Mouse (Mus musculus): Measurements from ENCODE around the gene 2510039O18Rik. TPM values are rescaled to one million over a fixed set of nuclear protein-coding genes. Genes with fewer than 3 reads are reported as not detected.

Gene 2510039O18Rik
- polyA plus RNA-seq (2016; fragmentation: Nextera tagmentation; extraction: Ambion mirVana): 13.3 and 13.5 TPM in 2 replicates

DNA sequence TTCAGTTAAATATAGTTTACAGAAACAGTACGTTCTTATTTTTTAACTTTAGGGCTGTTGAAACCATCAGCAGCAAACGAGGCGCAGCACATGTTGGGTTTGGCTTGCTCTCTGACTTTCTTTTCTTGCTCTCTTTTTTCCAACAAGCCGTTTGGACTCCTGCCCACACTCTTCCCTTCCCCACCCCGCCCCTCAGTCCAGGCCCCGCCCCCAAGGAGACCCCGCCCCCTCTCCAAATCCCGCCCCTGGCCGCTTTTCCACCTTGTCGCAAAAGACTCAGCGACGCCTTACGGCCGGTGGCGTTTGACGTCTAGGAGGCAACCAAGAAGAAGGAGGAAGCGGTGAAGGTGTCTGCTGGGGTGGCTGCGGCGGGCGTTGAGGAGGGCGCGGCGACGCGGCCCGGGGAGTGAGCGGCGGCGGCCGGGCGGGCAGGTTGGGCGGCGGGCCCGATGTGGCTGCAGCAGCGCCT lies at the start of gene 2510039O18Rik:
TSS of gene 2510039O18Rik (plus strand) at position 320 of the 469 bp plus-strand sequence.
- DNase-seq (ENCODE audit: low spot score): peak; percentile 95
- Histone ChIP-seq H3K4me3 (peak within 1 kb of the TSS; percentile 97), H3K27ac (peak within 1 kb of the TSS; percentile 83), H3K27me3 (ENCODE audit: low read depth, poor library complexity, severe bottlenecking) (no peaks in the 10 kb centered on the region), H3K4me1 (peaks cover 65% of the 10 kb centered on the region), H3K36me3 (peaks cover 26% of the 10 kb centered on the region), H3K9me3 (replicated peaks) (no peaks in the 10 kb centered on the region)
- WGBS: 2% methylated on average over 35 of the region's 35 CpGs

DNA sequence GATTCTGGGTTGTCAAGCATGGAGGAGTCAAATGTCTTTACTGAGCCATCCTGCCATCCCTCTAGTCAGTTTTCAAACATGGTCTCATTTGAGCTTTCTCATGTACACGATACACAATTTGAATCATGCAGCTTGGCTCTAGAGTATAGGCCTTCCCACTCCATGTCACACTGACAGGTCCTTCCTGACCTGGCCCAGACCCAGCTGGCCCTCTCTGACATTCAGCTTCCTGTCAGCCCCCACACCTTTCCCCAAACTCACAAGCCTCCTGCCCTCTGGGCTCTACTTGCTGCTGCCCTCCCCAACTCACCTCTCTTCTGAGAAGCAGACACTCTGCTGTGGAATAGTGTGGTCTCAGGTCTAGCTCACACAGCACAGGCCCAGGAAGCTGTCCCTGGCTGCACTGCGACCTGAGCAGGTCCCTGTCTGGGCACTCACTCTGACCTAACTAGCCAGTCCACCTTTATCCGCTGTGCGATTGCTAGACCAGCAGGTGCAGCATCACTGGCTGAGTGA lies 44.8 kb upstream of the 2510039O18Rik start:
- no peak for DNase-seq (ENCODE audit: low spot score)
- Histone ChIP-seq H3K36me3 (peaks cover 99% of the 10 kb centered on the region), H3K4me3 (no peak overlapping the region), H3K27me3 (ENCODE audit: low read depth, poor library complexity, severe bottlenecking) (no peaks in the 10 kb centered on the region), H3K4me1 (no peaks in the 10 kb centered on the region), H3K27ac (no peak overlapping the region), H3K9me3 (replicated peaks) (no peaks in the 10 kb centered on the region)
- WGBS: 91% methylated on average over 4 of the region's 4 CpGs

DNA sequence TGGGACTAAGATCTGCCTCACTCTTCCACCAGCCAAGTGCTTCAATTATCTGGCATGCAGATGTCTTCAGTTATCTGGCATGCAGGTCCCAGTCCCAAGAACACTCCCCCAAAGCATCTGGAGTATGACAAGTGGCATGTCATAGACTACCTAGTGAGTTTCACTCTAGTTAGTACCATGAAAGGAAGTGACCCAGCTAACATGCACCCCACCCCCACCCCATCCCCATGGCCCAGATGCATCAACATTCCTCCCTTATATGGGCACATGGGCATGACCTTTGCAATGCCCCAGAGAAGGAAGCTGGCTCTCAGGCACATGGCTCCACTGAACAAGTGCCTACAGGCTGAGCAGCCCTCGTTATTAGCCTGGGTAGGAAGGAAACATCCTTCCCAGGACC lies 44.3 kb upstream of the 2510039O18Rik start:
- H3K27me3 ChIP-seq (ENCODE audit: low read depth, poor library complexity, severe bottlenecking): no peaks in the 10 kb centered on the region
- no peak overlapping the region for H3K4me3 ChIP-seq
- H3K9me3 ChIP-seq (replicated peaks): no peaks in the 10 kb centered on the region
- DNase-seq (ENCODE audit: low spot score): no peak
- no peak overlapping the region for H3K27ac ChIP-seq
- H3K4me1 ChIP-seq: no peaks in the 10 kb centered on the region
- H3K36me3 ChIP-seq: peaks cover 95% of the 10 kb centered on the region
- 60% methylated on average over 1 of the region's 1 CpGs for WGBS

DNA sequence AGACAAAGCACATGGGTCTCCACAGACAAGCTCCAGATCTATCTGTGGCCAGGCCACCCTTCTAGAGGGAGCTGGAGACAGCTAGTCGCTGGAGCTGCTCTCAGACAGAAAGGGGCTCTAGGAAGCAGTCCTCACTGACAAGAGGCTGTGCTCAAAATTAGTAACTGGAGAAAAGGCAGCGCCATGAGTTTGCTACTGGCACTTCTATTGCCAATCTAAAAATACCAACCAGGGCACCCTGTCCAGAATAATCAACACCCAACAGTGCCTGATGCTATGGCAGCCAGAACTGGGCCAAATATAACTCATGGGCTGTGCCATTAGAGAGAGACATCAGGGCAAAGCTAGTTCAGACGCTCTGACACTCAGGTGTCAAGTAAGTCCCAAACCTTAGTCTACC lies 43.3 kb upstream of the 2510039O18Rik start:
- H3K36me3 ChIP-seq: peaks cover 93% of the 10 kb centered on the region
- no peaks in the 10 kb centered on the region for H3K9me3 ChIP-seq (replicated peaks)
- 82% methylated on average over 3 of the region's 3 CpGs for WGBS
- no peak overlapping the region for H3K27ac ChIP-seq
- H3K27me3 ChIP-seq (ENCODE audit: low read depth, poor library complexity, severe bottlenecking): no peaks in the 10 kb centered on the region
- no peak overlapping the region for H3K4me3 ChIP-seq
- no peak for DNase-seq (ENCODE audit: low spot score)
- no peaks in the 10 kb centered on the region for H3K4me1 ChIP-seq

GRCm38 (mm10) chr4:147900452-147900851 lies 40.2 kb upstream of the 2510039O18Rik start:
- peaks cover 11% of the 10 kb centered on the region for H3K4me1 ChIP-seq
- no peaks in the 10 kb centered on the region for H3K27me3 ChIP-seq (ENCODE audit: low read depth, poor library complexity, severe bottlenecking)
- 88% methylated on average over 7 of the region's 7 CpGs for WGBS
- H3K4me3 ChIP-seq: no peak overlapping the region
- H3K9me3 ChIP-seq (replicated peaks): no peaks in the 10 kb centered on the region
- peaks cover 72% of the 10 kb centered on the region for H3K36me3 ChIP-seq
- DNase-seq (ENCODE audit: low spot score): no peak
- no peak overlapping the region for H3K27ac ChIP-seq

- Histone ChIP-seq H3K36me3 (peaks cover 47% of the 10 kb centered on the region), H3K27ac (no peak overlapping the region), H3K4me3 (peak overlapping the region; percentile 95; the same call in 1 of the 2 replicates), H3K9me3 (replicated peaks) (no peaks in the 10 kb centered on the region), H3K27me3 (ENCODE audit: low read depth, poor library complexity, severe bottlenecking) (no peaks in the 10 kb centered on the region), H3K4me1 (peaks cover 11% of the 10 kb centered on the region)
- WGBS: 94% methylated on average over 12 of the region's 12 CpGs
- no peak for DNase-seq (ENCODE audit: low spot score)
Observed at GRCm38 (mm10) chr4:147902906-147903500, 37.7 kb upstream of the 2510039O18Rik start.

DNA sequence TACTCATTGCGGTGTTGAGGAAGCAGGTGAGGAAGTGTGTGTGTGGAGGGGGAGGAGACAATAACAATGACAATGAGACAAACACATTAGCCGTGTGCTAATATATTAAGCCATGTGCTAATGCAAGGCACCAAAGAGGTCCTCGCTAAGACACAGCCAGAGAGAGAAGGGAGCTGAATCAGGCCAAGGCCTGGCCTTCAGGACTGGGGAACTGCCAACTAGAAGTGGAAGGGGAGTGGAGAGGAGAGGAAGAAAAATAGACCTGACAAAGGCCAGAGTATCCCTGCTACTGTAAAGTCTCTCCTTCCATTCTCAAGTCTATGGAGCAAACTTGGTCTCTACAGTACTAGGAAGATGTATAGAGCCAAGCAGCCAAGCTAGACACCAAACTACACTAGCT lies 37.1 kb upstream of the 2510039O18Rik start:
- WGBS: 79% methylated on average over 3 of the region's 3 CpGs
- H3K27ac ChIP-seq: no peak overlapping the region
- peaks cover 41% of the 10 kb centered on the region for H3K36me3 ChIP-seq
- DNase-seq (ENCODE audit: low spot score): no peak
- no peaks in the 10 kb centered on the region for H3K9me3 ChIP-seq (replicated peaks)
- peak overlapping the region; percentile 95 for H3K4me3 ChIP-seq
- H3K4me1 ChIP-seq: peaks cover 11% of the 10 kb centered on the region
- H3K27me3 ChIP-seq (ENCODE audit: low read depth, poor library complexity, severe bottlenecking): no peaks in the 10 kb centered on the region

DNA sequence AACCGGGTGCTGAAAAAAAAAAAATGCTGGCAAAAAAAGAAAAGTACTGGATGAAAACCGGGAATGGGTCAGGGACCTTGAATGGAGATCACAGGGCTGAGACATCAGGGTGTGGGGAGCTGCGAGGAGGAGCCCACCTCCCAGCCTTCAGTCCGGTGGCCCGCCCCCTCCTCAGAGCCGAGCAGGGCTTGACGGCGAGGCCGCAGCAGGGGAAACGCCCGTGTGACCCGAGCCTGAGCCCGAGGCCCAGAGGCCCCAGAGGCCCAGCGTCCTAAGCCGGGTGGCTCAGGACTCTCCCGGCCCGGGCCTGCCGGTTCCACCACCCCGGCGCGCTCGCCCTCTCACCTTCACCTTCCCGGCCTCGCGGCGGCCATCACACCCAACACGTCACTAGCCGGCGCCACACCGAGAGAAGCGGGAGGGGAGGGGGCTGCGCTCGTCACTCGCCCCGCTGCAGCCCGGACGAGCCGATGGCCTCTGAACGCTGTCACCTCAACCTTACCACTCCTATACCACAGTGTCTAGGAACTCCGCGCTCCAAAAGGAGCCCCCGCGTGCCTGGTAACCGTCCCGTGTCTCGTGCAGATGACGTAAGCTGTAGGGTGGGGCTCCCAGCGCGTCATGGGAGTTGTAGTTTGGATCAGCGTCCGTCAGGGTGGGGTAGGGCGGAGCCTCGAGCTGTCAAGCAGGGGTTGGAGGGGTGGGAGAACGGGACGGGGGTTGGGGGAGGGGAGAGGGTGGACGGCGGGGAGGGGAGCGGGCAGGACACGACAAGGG lies 36.2 kb upstream of the 2510039O18Rik start, which contains the start of gene Mfn2:
TSS of gene Mfn2 (minus strand) at position 392 of the 777 bp plus-strand sequence.
- Histone ChIP-seq H3K36me3 (peaks cover 32% of the 10 kb centered on the region), H3K9me3 (replicated peaks) (no peaks in the 10 kb centered on the region), H3K27me3 (ENCODE audit: low read depth, poor library complexity, severe bottlenecking) (no peaks in the 10 kb centered on the region), H3K4me3 (peak within 1 kb of the TSS; percentile 95), H3K27ac (peak within 1 kb of the TSS; percentile 99), H3K4me1 (peaks cover 11% of the 10 kb centered on the region)
- DNase-seq (ENCODE audit: low spot score): peak; percentile 92
- WGBS: under 1% methylated on average over 59 of the region's 59 CpGs

GRCm38 (mm10) chr4:147905090-147905659 lies 35.5 kb upstream of the 2510039O18Rik start:
- H3K36me3 ChIP-seq: peaks cover 32% of the 10 kb centered on the region
- 4% methylated on average over 8 of the region's 8 CpGs for WGBS

GRCm38 (mm10) chr4:147906230-147906629 lies 34.5 kb upstream of the 2510039O18Rik start:
- H3K27me3 ChIP-seq (ENCODE audit: low read depth, poor library complexity, severe bottlenecking): no peaks in the 10 kb centered on the region
- no peak overlapping the region for H3K4me3 ChIP-seq
- DNase-seq (ENCODE audit: low spot score): no peak
- H3K36me3 ChIP-seq: peaks cover 33% of the 10 kb centered on the region
- 84% methylated on average over 5 of the region's 5 CpGs for WGBS
- H3K4me1 ChIP-seq: peaks cover 11% of the 10 kb centered on the region
- H3K27ac ChIP-seq: no peak overlapping the region
- no peaks in the 10 kb centered on the region for H3K9me3 ChIP-seq (replicated peaks)

More at GRCm38 (mm10) chr4:147905090-147905659, 35.5 kb upstream of the 2510039O18Rik start:
- Histone ChIP-seq H3K27ac (peak overlapping the region; percentile 99), H3K9me3 (replicated peaks) (no peaks in the 10 kb centered on the region), H3K27me3 (ENCODE audit: low read depth, poor library complexity, severe bottlenecking) (no peaks in the 10 kb centered on the region), H3K4me3 (peak overlapping the region; percentile 95), H3K4me1 (peaks cover 11% of the 10 kb centered on the region)
- no peak for DNase-seq (ENCODE audit: low spot score)

DNA sequence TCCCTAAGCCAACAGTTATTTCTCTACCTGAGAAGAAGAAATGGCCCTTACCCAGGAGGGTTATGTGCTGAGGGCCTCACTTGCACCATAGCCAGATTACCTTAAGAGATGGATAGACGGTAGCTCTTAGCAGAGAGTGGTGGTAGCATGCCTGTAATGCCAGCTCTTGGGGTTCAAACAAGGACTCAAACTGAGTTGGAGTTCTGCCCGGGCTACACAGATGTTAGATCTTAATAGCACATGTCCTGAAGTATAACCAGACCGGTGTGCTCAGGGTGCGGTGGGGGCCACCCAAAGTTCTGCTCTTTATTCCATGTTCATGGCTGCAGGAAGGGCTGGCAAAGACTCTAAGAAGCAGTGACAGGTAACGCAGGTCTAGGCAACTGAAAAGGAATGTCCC lies 31.2 kb upstream of the 2510039O18Rik start:
- Histone ChIP-seq H3K4me3 (no peak overlapping the region), H3K27ac (no peak overlapping the region), H3K4me1 (peaks cover 4% of the 10 kb centered on the region), H3K27me3 (ENCODE audit: low read depth, poor library complexity, severe bottlenecking) (no peaks in the 10 kb centered on the region), H3K36me3 (peaks cover 37% of the 10 kb centered on the region), H3K9me3 (replicated peaks) (no peaks in the 10 kb centered on the region)
- 94% methylated on average over 5 of the region's 5 CpGs for WGBS
- no peak for DNase-seq (ENCODE audit: low spot score)

GRCm38 (mm10) chr4:147918459-147919121 lies 22.1 kb upstream of the 2510039O18Rik start:
- DNase-seq (ENCODE audit: low spot score): no peak
- H3K27ac ChIP-seq: no peak overlapping the region
- H3K36me3 ChIP-seq: peaks cover 76% of the 10 kb centered on the region
- no peaks in the 10 kb centered on the region for H3K9me3 ChIP-seq (replicated peaks)
- H3K4me3 ChIP-seq: no peak overlapping the region
- peaks cover 8% of the 10 kb centered on the region; the same call in 1 of the 2 replicates for H3K4me1 ChIP-seq
- H3K27me3 ChIP-seq (ENCODE audit: low read depth, poor library complexity, severe bottlenecking): no peaks in the 10 kb centered on the region
- WGBS: 65% methylated on average over 7 of the region's 7 CpGs

Data from limb, embryonic 10.5 days (tissue).